Mouse (Mus musculus): Measurements from ENCODE around the gene Tma16. TPM values are rescaled to one million over a fixed set of nuclear protein-coding genes. Genes with fewer than 3 reads are reported as not detected.

Gene Tma16
- polyA plus RNA-seq, 1 experiment from 2014 or later = 10.6 TPM

GRCm38 (mm10) chr8:66488556-66488955, 2.2 kb upstream of the Tma16 start:
- Histone ChIP-seq H3K36me3 (ENCODE audit: control insufficient read depth, insufficient read depth, low read length) (no peaks in the 10 kb centered on the region; the same call in 1 of the 2 replicates), H3K4me3 (ENCODE audit: low read depth, low read length) (no peak overlapping the region), H3K9ac (ENCODE audit: low read depth, low read length) (no peak overlapping the region), H3K27me3 (ENCODE audit: control insufficient read depth, insufficient read depth, low read depth, low read length) (no peaks in the 10 kb centered on the region), H3K27ac (ENCODE audit: low read length) (no peak overlapping the region), H3K4me2 (ENCODE audit: low read length) (no peak overlapping the region), H3K4me1 (ENCODE audit: control insufficient read depth, insufficient read depth, low read length) (peaks cover 11% of the 10 kb centered on the region), H3K9me3 (replicated peaks; ENCODE audit: control insufficient read depth, low read length, poor library complexity, severe bottlenecking) (no peaks in the 10 kb centered on the region)
- ATAC-seq = no peak
- 50% methylated on average over 3 of the region's 3 CpGs for WGBS

GRCm38 (mm10) chr8:66476880-66477279, 9.4 kb downstream of the Tma16 start:
- H3K4me3 ChIP-seq (ENCODE audit: low read depth, low read length) = no peak overlapping the region
- no peaks in the 10 kb centered on the region for H3K9me3 ChIP-seq (replicated peaks; ENCODE audit: control insufficient read depth, low read length, poor library complexity, severe bottlenecking)
- WGBS = 95% methylated on average over 3 of the region's 3 CpGs
- no peak overlapping the region for H3K27ac ChIP-seq (ENCODE audit: low read length)
- H3K9ac ChIP-seq (ENCODE audit: low read depth, low read length) = no peak overlapping the region
- no peak overlapping the region for H3K4me2 ChIP-seq (ENCODE audit: low read length)
- ATAC-seq = no peak
- H3K27me3 ChIP-seq (ENCODE audit: control insufficient read depth, insufficient read depth, low read depth, low read length) = no peaks in the 10 kb centered on the region
- H3K4me1 ChIP-seq (ENCODE audit: control insufficient read depth, insufficient read depth, low read length) = no peaks in the 10 kb centered on the region
- peaks cover 29% of the 10 kb centered on the region for H3K36me3 ChIP-seq (ENCODE audit: control insufficient read depth, insufficient read depth, low read length)

GRCm38 (mm10) chr8:66469821-66470220, 16.5 kb downstream of the Tma16 start:
- no peak overlapping the region for H3K9ac ChIP-seq (ENCODE audit: low read depth, low read length)
- H3K27ac ChIP-seq (ENCODE audit: low read length) = no peak overlapping the region
- H3K4me1 ChIP-seq (ENCODE audit: control insufficient read depth, insufficient read depth, low read length) = no peaks in the 10 kb centered on the region
- ATAC-seq = no peak
- no peaks in the 10 kb centered on the region for H3K36me3 ChIP-seq (ENCODE audit: control insufficient read depth, insufficient read depth, low read length)
- 89% methylated on average over 3 of the region's 3 CpGs for WGBS
- H3K27me3 ChIP-seq (ENCODE audit: control insufficient read depth, insufficient read depth, low read depth, low read length) = no peaks in the 10 kb centered on the region
- H3K9me3 ChIP-seq (replicated peaks; ENCODE audit: control insufficient read depth, low read length, poor library complexity, severe bottlenecking) = no peaks in the 10 kb centered on the region
- no peak overlapping the region for H3K4me2 ChIP-seq (ENCODE audit: low read length)
- H3K4me3 ChIP-seq (ENCODE audit: low read depth, low read length) = no peak overlapping the region

GRCm38 (mm10) chr8:66457057-66457456, 29.3 kb downstream of the Tma16 start:
- H3K27me3 ChIP-seq (ENCODE audit: control insufficient read depth, insufficient read depth, low read depth, low read length) = no peaks in the 10 kb centered on the region
- no peak overlapping the region for H3K4me2 ChIP-seq (ENCODE audit: low read length)
- no peaks in the 10 kb centered on the region for H3K9me3 ChIP-seq (replicated peaks; ENCODE audit: control insufficient read depth, low read length, poor library complexity, severe bottlenecking)
- ATAC-seq = no peak
- no peak overlapping the region for H3K27ac ChIP-seq (ENCODE audit: low read length)
- H3K4me1 ChIP-seq (ENCODE audit: control insufficient read depth, insufficient read depth, low read length) = no peaks in the 10 kb centered on the region
- H3K9ac ChIP-seq (ENCODE audit: low read depth, low read length) = no peak overlapping the region
- no peaks in the 10 kb centered on the region for H3K36me3 ChIP-seq (ENCODE audit: control insufficient read depth, insufficient read depth, low read length)
- no peak overlapping the region for H3K4me3 ChIP-seq (ENCODE audit: low read depth, low read length)

- Histone ChIP-seq H3K36me3 (ENCODE audit: control insufficient read depth, insufficient read depth, low read length) (no peaks in the 10 kb centered on the region), H3K9ac (ENCODE audit: low read depth, low read length) (no peak overlapping the region), H3K9me3 (replicated peaks; ENCODE audit: control insufficient read depth, low read length, poor library complexity, severe bottlenecking) (no peaks in the 10 kb centered on the region), H3K27ac (ENCODE audit: low read length) (no peak overlapping the region), H3K27me3 (ENCODE audit: control insufficient read depth, insufficient read depth, low read depth, low read length) (no peaks in the 10 kb centered on the region), H3K4me1 (ENCODE audit: control insufficient read depth, insufficient read depth, low read length) (no peaks in the 10 kb centered on the region), H3K4me2 (ENCODE audit: low read length) (no peak overlapping the region), H3K4me3 (ENCODE audit: low read depth, low read length) (no peak overlapping the region)
- 22% methylated on average over 5 of the region's 5 CpGs for WGBS
- 0 out of 2 replicates have a peak, but pooled peaks have one; percentile 32 for ATAC-seq
Measured at GRCm38 (mm10) chr8:66450691-66451090, 35.6 kb downstream of the Tma16 start.

- H3K4me2 ChIP-seq (ENCODE audit: low read length) = no peak overlapping the region
- no peaks in the 10 kb centered on the region for H3K9me3 ChIP-seq (replicated peaks; ENCODE audit: control insufficient read depth, low read length, poor library complexity, severe bottlenecking)
- no peaks in the 10 kb centered on the region for H3K27me3 ChIP-seq (ENCODE audit: control insufficient read depth, insufficient read depth, low read depth, low read length)
- 89% methylated on average over 3 of the region's 3 CpGs for WGBS
- H3K4me3 ChIP-seq (ENCODE audit: low read depth, low read length) = no peak overlapping the region
- no peaks in the 10 kb centered on the region for H3K36me3 ChIP-seq (ENCODE audit: control insufficient read depth, insufficient read depth, low read length)
- no peak for ATAC-seq
- no peak overlapping the region for H3K27ac ChIP-seq (ENCODE audit: low read length)
- H3K9ac ChIP-seq (ENCODE audit: low read depth, low read length) = no peak overlapping the region
- no peaks in the 10 kb centered on the region for H3K4me1 ChIP-seq (ENCODE audit: control insufficient read depth, insufficient read depth, low read length)
Measured at GRCm38 (mm10) chr8:66445351-66445750, 41.0 kb downstream of the Tma16 start.

- no peak for ATAC-seq
- no peaks in the 10 kb centered on the region for H3K4me1 ChIP-seq (ENCODE audit: control insufficient read depth, insufficient read depth, low read length)
- no peak overlapping the region for H3K27ac ChIP-seq (ENCODE audit: low read length)
- H3K36me3 ChIP-seq (ENCODE audit: control insufficient read depth, insufficient read depth, low read length) = no peaks in the 10 kb centered on the region
- no peaks in the 10 kb centered on the region for H3K27me3 ChIP-seq (ENCODE audit: control insufficient read depth, insufficient read depth, low read depth, low read length)
- H3K4me3 ChIP-seq (ENCODE audit: low read depth, low read length) = no peak overlapping the region
- WGBS = 86% methylated on average over 5 of the region's 5 CpGs
- no peak overlapping the region for H3K9ac ChIP-seq (ENCODE audit: low read depth, low read length)
- H3K4me2 ChIP-seq (ENCODE audit: low read length) = no peak overlapping the region
- no peaks in the 10 kb centered on the region for H3K9me3 ChIP-seq (replicated peaks; ENCODE audit: control insufficient read depth, low read length, poor library complexity, severe bottlenecking)
Measured at GRCm38 (mm10) chr8:66444141-66444540, 42.2 kb downstream of the Tma16 start.

- no peaks in the 10 kb centered on the region for H3K4me1 ChIP-seq (ENCODE audit: control insufficient read depth, insufficient read depth, low read length)
- no peak overlapping the region for H3K4me3 ChIP-seq (ENCODE audit: low read depth, low read length)
- no peak overlapping the region for H3K4me2 ChIP-seq (ENCODE audit: low read length)
- WGBS = 17% methylated on average over 1 of the region's 1 CpGs
- H3K27me3 ChIP-seq (ENCODE audit: control insufficient read depth, insufficient read depth, low read depth, low read length) = no peaks in the 10 kb centered on the region
- no peaks in the 10 kb centered on the region for H3K9me3 ChIP-seq (replicated peaks; ENCODE audit: control insufficient read depth, low read length, poor library complexity, severe bottlenecking)
- no peak overlapping the region for H3K9ac ChIP-seq (ENCODE audit: low read depth, low read length)
- no peak overlapping the region for H3K27ac ChIP-seq (ENCODE audit: low read length)
- ATAC-seq = peak; percentile 63; the same call in 1 of the 2 replicates
- no peaks in the 10 kb centered on the region for H3K36me3 ChIP-seq (ENCODE audit: control insufficient read depth, insufficient read depth, low read length)
Measured at GRCm38 (mm10) chr8:66442778-66443177, 43.6 kb downstream of the Tma16 start.

- H3K36me3 ChIP-seq (ENCODE audit: control insufficient read depth, insufficient read depth, low read length) = no peaks in the 10 kb centered on the region
- H3K4me1 ChIP-seq (ENCODE audit: control insufficient read depth, insufficient read depth, low read length) = no peaks in the 10 kb centered on the region
- H3K9ac ChIP-seq (ENCODE audit: low read depth, low read length) = no peak overlapping the region
- H3K4me2 ChIP-seq (ENCODE audit: low read length) = no peak overlapping the region
- H3K27ac ChIP-seq (ENCODE audit: low read length) = no peak overlapping the region
- ATAC-seq = peak; percentile 86
- no peaks in the 10 kb centered on the region for H3K27me3 ChIP-seq (ENCODE audit: control insufficient read depth, insufficient read depth, low read depth, low read length)
- WGBS = 6% methylated on average over 1 of the region's 1 CpGs
- no peak overlapping the region for H3K4me3 ChIP-seq (ENCODE audit: low read depth, low read length)
- H3K9me3 ChIP-seq (replicated peaks; ENCODE audit: control insufficient read depth, low read length, poor library complexity, severe bottlenecking) = no peaks in the 10 kb centered on the region
Measured at GRCm38 (mm10) chr8:66441123-66441522, 45.2 kb downstream of the Tma16 start.

GRCm38 (mm10) chr8:66438468-66438867, 47.9 kb downstream of the Tma16 start:
- Histone ChIP-seq H3K4me2 (ENCODE audit: low read length) (no peak overlapping the region), H3K27me3 (ENCODE audit: control insufficient read depth, insufficient read depth, low read depth, low read length) (no peaks in the 10 kb centered on the region), H3K27ac (ENCODE audit: low read length) (no peak overlapping the region), H3K4me1 (ENCODE audit: control insufficient read depth, insufficient read depth, low read length) (no peaks in the 10 kb centered on the region), H3K9ac (ENCODE audit: low read depth, low read length) (no peak overlapping the region), H3K4me3 (ENCODE audit: low read depth, low read length) (no peak overlapping the region), H3K9me3 (replicated peaks; ENCODE audit: control insufficient read depth, low read length, poor library complexity, severe bottlenecking) (no peaks in the 10 kb centered on the region), H3K36me3 (ENCODE audit: control insufficient read depth, insufficient read depth, low read length) (no peaks in the 10 kb centered on the region)
- no peak for ATAC-seq
- 85% methylated on average over 4 of the region's 4 CpGs for WGBS

All from midbrain, embryonic 16.5 days (tissue).